Comparison of ENCODE assay signal across 9 mouse cellular contexts in the genomic region with DNA sequence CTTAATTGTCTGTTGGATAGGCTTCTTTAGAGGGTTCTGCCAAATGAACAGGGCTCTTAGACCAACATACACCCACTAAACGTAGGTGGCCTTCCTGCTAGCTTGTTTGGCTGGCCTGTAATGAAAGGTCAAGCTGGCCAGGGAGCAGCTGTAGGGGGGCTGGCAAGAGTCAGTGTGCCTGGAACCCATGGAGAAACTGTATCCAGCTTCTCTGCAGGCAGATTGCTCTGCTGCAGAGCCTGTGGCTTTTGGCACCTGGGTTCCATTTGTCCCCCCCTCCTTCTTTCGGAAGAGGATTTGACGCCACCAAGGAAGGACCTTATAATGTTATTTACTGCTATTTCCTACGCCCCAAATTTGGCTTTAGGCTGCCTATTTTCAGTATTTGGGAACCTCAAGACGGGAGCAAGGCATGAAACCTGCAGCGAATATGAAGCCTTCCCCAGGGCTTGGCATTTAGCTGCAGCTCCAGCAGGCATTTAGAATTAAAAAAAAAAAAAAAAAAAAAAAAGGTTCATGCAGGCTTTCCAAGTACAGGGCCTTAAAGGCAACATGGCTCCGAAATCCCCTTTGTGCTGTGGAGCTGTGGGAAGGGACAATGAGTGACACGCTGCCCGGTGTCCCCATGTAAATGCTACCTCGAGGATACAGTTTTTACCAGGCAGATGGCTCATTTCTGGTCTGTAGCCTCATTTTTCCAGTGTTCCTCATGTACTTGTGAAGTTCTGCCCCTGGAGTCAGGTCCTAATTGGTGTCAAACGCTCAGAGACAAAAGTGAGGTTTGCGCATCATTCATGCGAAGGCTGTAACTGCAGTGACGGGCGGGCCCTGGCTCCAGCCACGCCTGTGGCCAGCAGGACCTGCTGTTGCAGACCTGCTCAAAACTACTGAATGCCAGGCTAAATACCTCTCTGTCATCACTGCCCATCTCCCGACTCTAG.
DNase-seq lines count a peak whose midpoint lies in the region; ATAC-seq lines count a peak whose summit lies in the region.
"Had no signal": no experiment of that assay in that cellular context is flagged by ENCODE, and none has a peak within 500 bp of the region (broad histone marks: within the 10 kb centered on the region; RNA-seq: fewer than 3 reads in every experiment).

No protein-coding gene starts in this region.

- WGBS in kidney, embryonic 15.5 days = 79% methylated on average over 17 of the region's 17 CpGs
- 75% methylated on average over 17 of the region's 17 CpGs for WGBS in forebrain, embryonic 13.5 days
- WGBS in midbrain, embryonic 10.5 days = 83% methylated on average over 17 of the region's 17 CpGs

- ATAC-seq in kidney, embryonic 15.5 days (replicated peaks; ENCODE audit: low FRiP score) = no peak
- peak; percentile 1 for ATAC-seq in forebrain, embryonic 13.5 days

- H3K27ac ChIP-seq in kidney, embryonic 15.5 days = peak overlapping the region; percentile 83
- peak overlapping the region; percentile 92 for H3K27ac ChIP-seq in forebrain, embryonic 13.5 days
- H3K27ac ChIP-seq in midbrain, embryonic 10.5 days (replicated peaks) = peak overlapping the region; percentile 80

- no peaks in the 10 kb centered on the region for H3K36me3 ChIP-seq in kidney, embryonic 15.5 days
- 0 out of 2 replicates have a peak, but pooled peaks cover 3% of the 10 kb centered on the region for H3K36me3 ChIP-seq in forebrain, embryonic 13.5 days (ENCODE audit: poor library complexity, severe bottlenecking)
- 0 out of 2 replicates have a peak, but pooled peaks cover 3% of the 10 kb centered on the region for H3K36me3 ChIP-seq in midbrain, embryonic 10.5 days
- H3K36me3 ChIP-seq: liver, embryonic 15.5 days had no signal

- H3K4me2 ChIP-seq in kidney, embryonic 15.5 days = no peak overlapping the region
- no peak overlapping the region for H3K4me2 ChIP-seq in forebrain, embryonic 13.5 days
- H3K4me2 ChIP-seq: liver, embryonic 15.5 days had no signal

- no peak overlapping the region for H3K9ac ChIP-seq in kidney, embryonic 15.5 days
- H3K9ac ChIP-seq in forebrain, embryonic 13.5 days = peak overlapping the region; percentile 40; the same call in 1 of the 2 replicates
- H3K9ac ChIP-seq: liver, embryonic 15.5 days had no signal

- no peak overlapping the region for H3K4me3 ChIP-seq in kidney, embryonic 15.5 days (replicated peaks)
- H3K4me3 ChIP-seq in forebrain, embryonic 13.5 days = no peak overlapping the region
- no peak overlapping the region for H3K4me3 ChIP-seq in midbrain, embryonic 10.5 days
- H3K4me3 ChIP-seq: liver, embryonic 15.5 days had no signal

- peaks cover 60% of the 10 kb centered on the region for H3K4me1 ChIP-seq in kidney, embryonic 15.5 days
- peaks cover 41% of the 10 kb centered on the region for H3K4me1 ChIP-seq in forebrain, embryonic 13.5 days
- peaks cover 42% of the 10 kb centered on the region for H3K4me1 ChIP-seq in midbrain, embryonic 10.5 days

- DNase-seq in kidney, adult 18-20 months = no peak
- DNase-seq in cerebellum, adult 8-10 months = peak; percentile 42
- DNase-seq in midbrain, embryonic 10.5 days (ENCODE audit: low spot score) = no peak
- DNase-seq in spleen, postnatal 36 days (ENCODE audit: low spot score in 2 of 2) = no peak
- DNase-seq in right cerebral cortex, postnatal 36 days (ENCODE audit: low spot score in 2 of 2) = no peak
- no peak for DNase-seq in layer of hippocampus, postnatal 36 days

- H3K9me3 ChIP-seq in kidney, embryonic 15.5 days (replicated peaks) = no peaks in the 10 kb centered on the region; the same call in 1 of the 2 replicates
- 0 out of 2 replicates have a peak, but pooled peaks cover 3% of the 10 kb centered on the region for H3K9me3 ChIP-seq in forebrain, embryonic 13.5 days (replicated peaks)
- no peaks in the 10 kb centered on the region for H3K9me3 ChIP-seq in midbrain, embryonic 10.5 days (replicated peaks)
- H3K9me3 ChIP-seq: liver, embryonic 15.5 days had no signal

- H3K27me3 ChIP-seq in kidney, embryonic 15.5 days = no peaks in the 10 kb centered on the region
- H3K27me3 ChIP-seq in forebrain, embryonic 13.5 days = no peaks in the 10 kb centered on the region
- no peaks in the 10 kb centered on the region for H3K27me3 ChIP-seq in midbrain, embryonic 10.5 days (ENCODE audit: low read depth, poor library complexity, severe bottlenecking)
- H3K27me3 ChIP-seq: liver, embryonic 15.5 days had no signal
